Mouse (Mus musculus) embryonic facial prominence, embryonic 12.5 days (tissue): Measurements from ENCODE around the gene Egfr. TPM values are rescaled to one million over a fixed set of nuclear protein-coding genes. Genes with fewer than 3 reads are reported as not detected.

Experiments
- ATAC-seq: fragments of 200-750 bp; cut with Nextera tagmentation; 2 replicates; pipeline ENCODE4 v1.8.0; 2017; ENCODE audit not compliant: insufficient number of reproducible peaks, insufficient read depth, low FRiP score, low TSS enrichment
- H3K27ac ChIP-seq: fragments of 300-500 bp; sonication (generic); 2 replicates; pipeline ENCODE4 v1.5.1; 2016; ENCODE audit warnings: mild to moderate bottlenecking
- H3K27me3 ChIP-seq: fragments of 300-500 bp; sonication (generic); 2 replicates; pipeline ENCODE4 v1.6.1; 2016; ENCODE audit warnings: mild to moderate bottlenecking, moderate library complexity
- H3K36me3 ChIP-seq: fragments of 300-500 bp; sonication (generic); 2 replicates; pipeline ENCODE4 v1.6.1; 2016; ENCODE audit warnings: mild to moderate bottlenecking
- H3K4me1 ChIP-seq: fragments of 300-500 bp; sonication (generic); 2 replicates; pipeline ENCODE4 v1.6.1; 2016
- H3K4me2 ChIP-seq: fragments of 300-500 bp; sonication (generic); replicated peaks from 2 replicates; pipeline ENCODE4 v1.6.1; 2016; ENCODE audit warnings: mild to moderate bottlenecking, moderate library complexity
- H3K4me3 ChIP-seq: fragments of 300-500 bp; sonication (generic); 2 replicates; pipeline ENCODE4 v1.5.1; 2016; ENCODE audit warnings: mild to moderate bottlenecking
- H3K9ac ChIP-seq: fragments of 300-500 bp; sonication (generic); 2 replicates; pipeline ENCODE4 v1.6.1; 2016; ENCODE audit warnings: mild to moderate bottlenecking, moderate library complexity
- H3K9me3 ChIP-seq: fragments of 300-500 bp; sonication (generic); 2 replicates; pipeline ENCODE4 v1.6.1; 2016; ENCODE audit warnings: mild to moderate bottlenecking, moderate library complexity
- WGBS: fragments of 180-500 bp; shearing (Covaris S2); methylation state at CpG from one replicate; pipeline ENCODE4 v1.1.7; 2016; 5-methylcytosine and 5-hydroxymethylcytosine counted together
- polyA plus RNA-seq: library from polyadenylated mRNA; unstranded; fragments of >200 nt; fragmentation: Nextera tagmentation; extraction: Ambion mirVana; gene quantifications from 2 replicates; pipeline ENCODE4 v1.2.1, GENCODE M21; 2016

Egfr gene
- polyA plus RNA-seq, 1 experiment from 2014 or later = 16.5 TPM

- no peak overlapping the region for H3K4me3 ChIP-seq
- no peak overlapping the region for H3K4me2 ChIP-seq
- no peaks in the 10 kb centered on the region for H3K9me3 ChIP-seq
- ATAC-seq = no peak
- no peak overlapping the region for H3K27ac ChIP-seq
- no peaks in the 10 kb centered on the region for H3K27me3 ChIP-seq
- peaks cover 5% of the 10 kb centered on the region; the same call in 1 of the 2 replicates for H3K4me1 ChIP-seq
- 97% methylated on average over 2 of the region's 2 CpGs for WGBS
- H3K36me3 ChIP-seq = peaks cover 10% of the 10 kb centered on the region
- no peak overlapping the region for H3K9ac ChIP-seq
These were observed 154.5 kb downstream of the Egfr start for GRCm38 (mm10) chr11:16906530-16906929.

GRCm38 (mm10) chr11:16907517-16908129, 155.6 kb downstream of the Egfr start:
- no peak overlapping the region for H3K9ac ChIP-seq
- peaks cover 13% of the 10 kb centered on the region for H3K36me3 ChIP-seq
- no peak for ATAC-seq
- no peak overlapping the region for H3K4me2 ChIP-seq
- H3K4me3 ChIP-seq = no peak overlapping the region
- H3K9me3 ChIP-seq = no peaks in the 10 kb centered on the region
- H3K4me1 ChIP-seq = peaks cover 5% of the 10 kb centered on the region; the same call in 1 of the 2 replicates
- no peak overlapping the region for H3K27ac ChIP-seq
- 83% methylated on average over 1 of the region's 1 CpGs for WGBS
- no peaks in the 10 kb centered on the region for H3K27me3 ChIP-seq

GRCm38 (mm10) chr11:16914756-16915155, 162.8 kb downstream of the Egfr start:
- Histone ChIP-seq H3K4me1 (no peaks in the 10 kb centered on the region), H3K36me3 (peaks cover 13% of the 10 kb centered on the region), H3K27ac (no peak overlapping the region), H3K27me3 (no peaks in the 10 kb centered on the region), H3K9ac (no peak overlapping the region), H3K4me2 (no peak overlapping the region), H3K9me3 (no peaks in the 10 kb centered on the region), H3K4me3 (no peak overlapping the region)
- no peak for ATAC-seq
- 72% methylated on average over 3 of the region's 3 CpGs for WGBS

GRCm38 (mm10) chr11:16915850-16916249, 163.8 kb downstream of the Egfr start:
- no peak for ATAC-seq
- H3K27me3 ChIP-seq = no peaks in the 10 kb centered on the region
- no peak overlapping the region for H3K4me2 ChIP-seq
- no peaks in the 10 kb centered on the region for H3K9me3 ChIP-seq
- H3K27ac ChIP-seq = no peak overlapping the region
- no peak overlapping the region for H3K9ac ChIP-seq
- H3K4me1 ChIP-seq = no peaks in the 10 kb centered on the region
- peaks cover 6% of the 10 kb centered on the region for H3K36me3 ChIP-seq
- H3K4me3 ChIP-seq = no peak overlapping the region
- 78% methylated on average over 5 of the region's 5 CpGs for WGBS

- Histone ChIP-seq H3K4me3 (no peak overlapping the region), H3K4me1 (no peaks in the 10 kb centered on the region), H3K9me3 (no peaks in the 10 kb centered on the region), H3K27ac (no peak overlapping the region), H3K36me3 (no peaks in the 10 kb centered on the region), H3K9ac (no peak overlapping the region), H3K27me3 (no peaks in the 10 kb centered on the region), H3K4me2 (no peak overlapping the region)
- 98% methylated on average over 2 of the region's 2 CpGs for WGBS
- no peak for ATAC-seq
These were observed 165.5 kb downstream of the Egfr start for GRCm38 (mm10) chr11:16917512-16917911.

GRCm38 (mm10) chr11:16932159-16932558, 180.2 kb downstream of the Egfr start:
- WGBS = 90% methylated on average over 3 of the region's 3 CpGs
- ATAC-seq = no peak
- no peak overlapping the region for H3K27ac ChIP-seq
- H3K9ac ChIP-seq = no peak overlapping the region
- no peak overlapping the region for H3K4me3 ChIP-seq
- no peaks in the 10 kb centered on the region for H3K36me3 ChIP-seq
- H3K4me2 ChIP-seq = no peak overlapping the region
- H3K9me3 ChIP-seq = no peaks in the 10 kb centered on the region
- H3K27me3 ChIP-seq = no peaks in the 10 kb centered on the region
- H3K4me1 ChIP-seq = peaks cover 6% of the 10 kb centered on the region; the same call in 1 of the 2 replicates

GRCm38 (mm10) chr11:16935577-16936236, 183.7 kb downstream of the Egfr start:
- 59% methylated on average over 6 of the region's 6 CpGs for whole genome bisulfite sequencing
- Histone ChIP-seq H3K4me1 (peaks cover 6% of the 10 kb centered on the region; the same call in 1 of the 2 replicates), H3K36me3 (no peaks in the 10 kb centered on the region), H3K4me2 (no peak overlapping the region), H3K27me3 (no peaks in the 10 kb centered on the region), H3K27ac (peak overlapping the region; percentile 36; the same call in 1 of the 2 replicates), H3K4me3 (no peak overlapping the region), H3K9ac (no peak overlapping the region), H3K9me3 (no peaks in the 10 kb centered on the region)
- no peak for ATAC-seq

- Histone ChIP-seq H3K4me2 (no peak overlapping the region), H3K27ac (no peak overlapping the region), H3K4me3 (no peak overlapping the region), H3K9me3 (no peaks in the 10 kb centered on the region), H3K9ac (no peak overlapping the region), H3K36me3 (no peaks in the 10 kb centered on the region), H3K4me1 (no peaks in the 10 kb centered on the region; the same call in 1 of the 2 replicates), H3K27me3 (no peaks in the 10 kb centered on the region)
- no peak for ATAC-seq
- WGBS = 74% methylated on average over 4 of the region's 4 CpGs
These were observed 189.2 kb downstream of the Egfr start for GRCm38 (mm10) chr11:16941103-16941793.

GRCm38 (mm10) chr11:16941973-16942452, 190.0 kb downstream of the Egfr start:
- Histone ChIP-seq H3K4me1 (no peaks in the 10 kb centered on the region; the same call in 1 of the 2 replicates), H3K9me3 (no peaks in the 10 kb centered on the region), H3K4me3 (no peak overlapping the region), H3K27ac (no peak overlapping the region), H3K4me2 (no peak overlapping the region), H3K36me3 (no peaks in the 10 kb centered on the region), H3K9ac (no peak overlapping the region), H3K27me3 (no peaks in the 10 kb centered on the region)
- WGBS = 72% methylated on average over 4 of the region's 4 CpGs
- no peak for ATAC-seq

- Histone ChIP-seq H3K36me3 (no peaks in the 10 kb centered on the region), H3K9me3 (no peaks in the 10 kb centered on the region), H3K27ac (no peak overlapping the region), H3K4me3 (no peak overlapping the region), H3K4me1 (no peaks in the 10 kb centered on the region; the same call in 1 of the 2 replicates), H3K4me2 (no peak overlapping the region), H3K27me3 (no peaks in the 10 kb centered on the region), H3K9ac (no peak overlapping the region)
- ATAC-seq = no peak
- WGBS = 84% methylated on average over 4 of the region's 4 CpGs
These were observed 191.0 kb downstream of the Egfr start for GRCm38 (mm10) chr11:16943016-16943415.

- no peaks in the 10 kb centered on the region for H3K36me3 ChIP-seq
- H3K9ac ChIP-seq = no peak overlapping the region
- no peak overlapping the region for H3K27ac ChIP-seq
- H3K4me2 ChIP-seq = no peak overlapping the region
- H3K9me3 ChIP-seq = no peaks in the 10 kb centered on the region
- H3K27me3 ChIP-seq = no peaks in the 10 kb centered on the region
- no peak for ATAC-seq
- H3K4me1 ChIP-seq = peaks cover 13% of the 10 kb centered on the region; the same call in 1 of the 2 replicates
- no peak overlapping the region for H3K4me3 ChIP-seq
- WGBS = 12% methylated on average over 1 of the region's 1 CpGs
These were observed 196.8 kb downstream of the Egfr start for GRCm38 (mm10) chr11:16948756-16949155.
